Mouse (Mus musculus) thymus, adult 2 months (tissue): ENCODE results near the gene Prdx5.

Experiments used
- CTCF ChIP-seq: fragments of 200-500 bp; IDR thresholded peaks from 2 replicates; pipeline ENCODE4 v1.5.1; 2012; ENCODE audit warnings: mild to moderate bottlenecking, control low read depth, low read length, moderate library complexity, borderline replicate concordance; ENCODE audit not compliant: control insufficient read depth, poor library complexity, insufficient read depth; ENCODE audit errors: extremely low read depth
- POLR2A ChIP-seq: fragments of 200-500 bp; IDR thresholded peaks from 2 replicates; pipeline ENCODE4 v1.6.1; 2012; ENCODE audit warnings: mild to moderate bottlenecking, low read length, control low read depth, moderate library complexity; ENCODE audit not compliant: control insufficient read depth, poor library complexity, insufficient read depth; ENCODE audit errors: extremely low read depth

- TF ChIP-seq CTCF (no peak), POLR2A (no peak)
These were observed 52.4 kb downstream of the Prdx5 start for GRCm38 (mm10) chr19:6857391-6858005.
